Mouse (Mus musculus) thymus, postnatal 0 days (tissue): ENCODE results near the gene Tpmt. TPM values are rescaled to one million over a fixed set of nuclear protein-coding genes. Genes with fewer than 3 reads are reported as not detected.

ENCODE experiments used
- DNase-seq: peaks from one replicate; pipeline ENCODE4 v3.0.0-alpha.2; 2015; ENCODE audit warnings: low spot score
- polyA plus RNA-seq: library from polyadenylated mRNA; unstranded; fragments of >200 nt; fragmentation: Nextera tagmentation; extraction: Ambion mirVana; gene quantifications from 2 replicates; pipeline ENCODE4 v1.2.1, GENCODE M21; 2015

The Tpmt gene
- 6.9 and 11.0 TPM in 2 replicates for polyA plus RNA-seq

DNA sequence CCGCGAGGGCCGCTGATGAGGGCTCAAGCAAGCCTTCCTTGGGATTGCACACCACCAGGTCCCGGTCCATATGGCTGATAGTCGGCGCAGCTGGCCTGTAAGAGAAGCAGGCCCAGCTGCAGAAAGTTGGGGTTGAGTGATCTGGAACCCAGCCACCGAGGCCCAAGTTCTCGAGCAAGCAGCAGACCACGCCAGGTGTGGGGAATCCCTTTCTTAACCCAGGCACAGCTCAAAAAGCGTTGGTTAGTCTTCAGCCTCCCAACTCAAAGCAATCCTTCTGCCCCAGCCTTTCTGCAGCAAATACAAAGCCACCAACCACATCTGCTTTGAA, at the start of gene Tpmt:
Gene Tpmt, minus strand, starts transcription at position 121 of the 331 bp plus-strand sequence.
- DNase-seq, result peak; percentile 39

DNA sequence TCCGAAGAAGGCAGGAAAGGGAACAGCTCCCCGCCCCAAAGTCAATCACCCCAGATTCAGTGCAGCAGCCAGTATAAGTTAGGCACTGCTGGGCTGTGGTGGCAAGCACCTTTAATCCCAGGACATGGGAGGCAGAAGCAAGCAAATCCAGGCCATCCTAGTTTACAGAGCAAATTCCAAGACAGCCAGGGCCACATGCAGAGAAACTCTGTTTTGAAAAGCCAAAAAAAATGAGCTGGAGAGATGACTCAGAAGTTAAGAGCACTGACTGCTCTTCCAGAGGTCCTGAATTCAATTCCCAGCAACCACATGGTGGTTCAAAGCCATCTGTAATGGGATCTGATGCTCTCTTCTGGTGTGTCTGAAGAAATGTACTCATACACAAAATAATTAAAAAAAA, 49.3 kb upstream of the Tpmt start:
- DNase-seq, result no peak

DNA sequence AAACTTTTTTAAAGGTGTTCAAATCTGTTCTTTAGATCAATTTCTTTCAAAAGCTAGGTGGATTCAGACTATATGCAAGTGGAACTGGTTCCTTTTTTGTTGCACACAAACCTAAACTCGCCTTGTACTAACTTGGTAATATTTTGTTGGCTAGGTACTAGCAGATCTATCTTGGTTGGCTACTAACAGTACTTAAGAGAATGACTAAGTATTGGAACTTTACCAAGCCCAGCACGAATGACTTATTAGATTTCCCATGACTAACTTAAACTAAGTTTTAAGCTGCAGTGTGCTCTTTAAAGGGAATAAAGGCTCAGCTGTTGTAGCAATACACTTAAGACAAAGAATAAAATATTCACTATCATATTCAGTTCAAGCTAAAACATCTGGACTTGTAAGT, 44.7 kb upstream of the Tpmt start:
- DNase-seq, result no peak

DNA sequence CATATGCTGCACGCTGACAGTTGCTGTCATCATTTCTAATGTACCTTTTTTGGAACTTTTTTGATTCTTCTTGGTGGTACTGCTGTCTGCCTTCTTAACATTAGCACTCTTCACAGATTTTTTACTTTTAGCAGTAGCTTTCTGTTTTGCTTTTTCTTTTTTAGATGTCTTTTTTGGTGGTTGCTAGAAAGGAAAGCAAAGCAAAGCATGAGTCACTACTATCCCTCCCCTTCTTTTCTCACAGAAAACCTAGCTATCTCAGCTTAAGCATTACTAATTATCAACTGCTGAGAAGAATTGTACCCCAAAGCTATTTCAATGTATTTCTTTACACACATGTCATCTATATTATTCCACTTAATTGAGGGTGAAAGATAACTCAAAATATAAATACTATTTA, 43.9 kb upstream of the Tpmt start:
- no peak for DNase-seq

DNA sequence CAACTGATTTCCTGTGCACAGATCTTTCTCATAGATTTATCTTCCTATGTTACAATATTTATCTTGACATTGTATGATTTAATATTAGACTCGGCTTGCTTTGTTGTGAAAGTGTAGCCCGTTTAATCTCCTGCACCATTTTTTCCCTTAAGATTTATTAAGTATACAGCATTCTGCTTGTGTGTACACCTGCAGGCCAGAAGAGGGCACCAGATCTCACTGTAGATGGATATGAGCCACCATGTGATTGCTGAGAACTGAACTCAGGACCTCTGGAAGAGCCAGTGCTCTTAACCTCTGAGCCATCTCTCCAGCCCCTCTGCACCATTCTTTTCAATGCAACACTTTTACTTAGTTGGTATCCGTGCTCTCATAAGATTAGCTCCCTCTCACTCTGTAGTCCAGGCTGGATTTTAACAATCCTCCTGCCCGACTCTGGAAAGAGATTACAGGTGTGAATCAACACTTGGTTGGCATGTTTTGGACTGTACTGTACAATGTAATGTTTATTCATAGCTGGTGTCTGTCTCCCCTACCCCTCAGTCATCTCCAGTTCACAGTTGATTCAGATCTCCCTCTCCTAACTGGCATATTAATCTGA, 36.5 kb upstream of the Tpmt start:
- DNase-seq, result peak; percentile 26

DNA sequence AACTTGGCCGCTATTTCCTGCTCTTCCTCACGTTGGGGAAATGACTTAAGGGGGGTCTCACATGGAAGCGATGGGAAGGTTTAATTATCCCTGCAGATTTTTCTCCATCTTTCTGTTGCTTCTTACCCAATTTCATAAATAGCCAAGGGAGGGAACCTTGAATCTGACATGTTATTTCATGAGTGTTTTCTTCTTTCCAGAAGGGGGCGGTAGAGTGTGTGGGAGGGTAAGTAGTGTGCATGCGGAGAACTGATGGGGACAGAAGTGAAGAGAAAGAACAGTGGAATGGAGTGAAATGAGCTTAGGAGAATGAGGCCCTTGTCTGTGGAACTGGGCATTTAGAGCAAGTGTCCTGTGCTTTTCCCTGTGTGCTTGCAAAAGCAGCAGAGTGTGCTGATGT, 34.3 kb upstream of the Tpmt start:
- peak; percentile 13 for DNase-seq

DNA sequence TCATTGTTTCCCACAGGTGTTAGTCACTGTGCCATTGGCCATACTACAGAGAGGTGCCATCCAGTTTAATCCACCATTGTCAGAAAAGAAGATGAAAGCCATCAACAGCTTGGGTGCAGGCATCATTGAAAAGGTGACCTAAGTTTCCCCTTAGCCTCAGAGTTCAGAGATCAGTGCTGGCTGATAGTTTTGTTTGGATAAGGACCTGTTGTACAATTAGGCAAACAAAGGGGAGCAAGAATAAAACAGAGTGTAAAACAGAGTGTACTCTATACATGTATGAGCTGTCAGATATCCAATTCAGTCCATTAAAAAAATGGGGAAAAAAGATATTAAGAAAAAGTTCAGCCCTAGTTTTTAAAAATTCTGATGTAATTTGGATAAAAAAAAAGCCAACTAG, 32.8 kb upstream of the Tpmt start:
- no peak for DNase-seq

DNA sequence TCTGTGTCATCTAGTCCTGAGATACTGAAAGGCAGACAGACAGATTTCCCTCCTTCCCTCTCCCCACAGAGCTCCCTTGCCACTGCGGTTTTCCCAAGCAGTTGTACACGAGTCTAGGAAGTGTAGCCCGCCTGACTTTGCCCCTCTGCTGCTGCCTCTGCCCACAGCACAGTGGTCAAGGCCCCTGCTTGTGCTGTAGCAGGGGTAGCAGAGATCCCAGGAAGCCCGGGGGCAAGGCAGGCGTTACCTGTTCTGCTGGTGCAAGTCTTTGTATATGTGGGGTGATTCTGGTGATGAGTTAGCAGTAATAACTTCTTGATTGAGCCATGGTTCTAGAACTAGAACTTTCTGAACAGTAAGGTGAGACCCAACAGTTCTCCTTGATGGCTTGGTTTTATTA, 31.6 kb upstream of the Tpmt start:
- DNase-seq, result no peak

DNA sequence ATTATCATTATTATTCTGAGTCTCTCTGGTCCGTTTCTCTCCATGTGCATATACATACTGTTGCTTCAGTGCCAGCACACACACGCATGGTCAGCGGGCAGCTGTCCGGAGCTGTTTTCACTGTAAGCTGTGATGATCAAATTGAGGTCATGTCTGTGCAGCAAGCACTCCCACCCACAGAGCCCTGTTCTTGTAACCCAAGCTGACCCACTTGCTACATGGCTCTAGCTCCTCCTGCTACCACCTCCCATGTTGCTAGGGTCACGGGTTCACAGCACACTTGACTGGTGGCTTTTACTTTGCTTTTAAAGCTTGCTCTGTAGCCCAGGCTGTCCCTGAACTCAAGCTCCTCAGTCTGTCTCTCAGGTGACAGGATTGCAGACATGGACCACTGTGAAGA, 27.9 kb upstream of the Tpmt start:
- no peak for DNase-seq

DNA sequence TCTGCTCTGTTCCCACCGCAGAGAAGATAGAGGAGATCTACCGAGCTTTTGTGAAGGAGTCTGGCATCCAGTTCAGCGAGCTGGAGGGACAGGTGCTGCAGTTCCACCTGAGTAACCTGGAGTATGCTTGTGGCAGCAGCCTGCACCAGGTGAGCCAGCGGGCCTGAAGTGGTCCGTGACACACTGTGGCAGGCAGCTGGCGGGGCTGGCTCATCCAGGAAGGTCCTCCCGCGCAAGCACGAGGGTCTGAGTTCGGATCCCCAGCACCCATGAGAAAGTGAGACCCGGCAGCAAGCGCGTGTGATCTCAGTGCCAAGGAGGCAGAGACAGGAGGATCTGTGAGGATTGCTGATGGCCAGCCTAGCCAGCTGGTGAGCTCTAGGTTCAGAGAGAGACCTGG, 27.3 kb upstream of the Tpmt start:
- no peak for DNase-seq

DNA sequence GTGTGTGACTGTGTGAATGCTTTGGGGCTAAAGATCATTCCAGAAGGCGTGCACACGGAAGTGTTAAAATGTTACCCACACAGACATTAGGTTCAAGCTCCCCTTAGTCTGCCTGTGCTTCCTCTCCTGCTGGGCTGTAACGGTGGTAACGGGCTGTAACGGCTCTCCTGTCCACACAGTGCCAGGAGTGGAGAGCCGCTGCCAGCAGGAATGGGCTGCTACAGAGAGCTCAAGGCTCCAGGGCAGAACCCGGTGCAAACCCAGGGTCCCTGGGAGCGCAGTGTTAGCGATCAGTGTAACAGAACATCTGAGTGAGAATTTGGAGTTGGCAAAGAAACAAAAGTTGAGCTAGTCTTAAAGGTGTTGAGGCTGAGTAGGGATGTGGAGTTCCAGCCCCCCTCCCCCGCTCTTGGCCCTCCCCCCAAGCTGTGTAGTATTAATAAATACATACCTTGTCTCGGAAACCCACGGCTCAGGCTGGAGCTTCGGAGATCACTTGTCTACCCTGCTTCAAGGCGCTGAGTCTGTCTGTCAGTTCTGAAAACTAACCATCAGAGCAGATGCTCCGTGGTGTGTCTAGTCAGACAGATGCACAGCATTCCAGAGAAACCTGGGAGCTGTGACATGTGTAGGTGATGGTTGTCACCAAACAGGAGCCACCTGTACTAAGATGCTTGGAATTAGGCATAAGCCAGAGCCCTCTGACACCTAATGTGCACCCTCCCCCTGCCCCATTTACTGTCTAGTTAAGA, 26.0 kb upstream of the Tpmt start:
- no peak for DNase-seq

DNA sequence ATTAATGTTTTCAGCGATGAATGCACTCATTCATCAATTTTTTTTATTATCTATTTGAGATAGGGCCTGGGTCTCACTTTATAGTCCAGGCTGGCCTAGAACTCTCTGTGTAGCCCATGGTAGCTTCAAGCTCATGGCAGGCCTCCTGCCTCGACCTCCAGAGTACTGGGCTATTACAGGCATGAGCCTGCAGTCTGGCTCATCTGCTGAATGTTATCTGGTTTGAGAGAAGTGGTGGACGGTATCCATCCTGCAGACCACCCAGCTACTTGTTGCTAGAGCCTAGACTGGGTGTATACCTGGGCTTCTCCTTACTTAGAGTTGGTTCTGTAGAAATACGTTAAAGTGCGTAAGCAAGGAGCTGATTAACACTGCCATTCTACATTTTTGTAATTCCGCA, 22.5 kb upstream of the Tpmt start:
- no peak for DNase-seq

DNA sequence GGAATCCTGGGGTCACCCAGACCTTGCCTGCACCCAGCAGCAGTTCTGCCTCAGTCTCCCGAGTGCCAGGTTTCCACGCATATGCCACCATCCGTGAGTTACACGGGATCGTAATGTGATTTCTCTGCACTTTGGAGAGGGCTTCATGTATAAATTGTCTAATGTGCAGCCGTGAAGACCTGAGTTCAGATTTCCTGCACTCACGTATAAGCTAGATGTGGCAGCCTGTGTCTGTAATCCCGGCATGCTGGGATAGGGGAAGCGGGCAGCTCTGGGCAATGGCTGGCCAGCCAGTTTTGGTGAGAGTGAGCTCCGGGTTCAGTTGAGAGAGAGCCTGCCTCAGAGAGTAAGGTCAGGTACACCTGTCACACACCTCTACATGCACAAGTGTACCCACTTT, 22.0 kb upstream of the Tpmt start:
- no peak for DNase-seq

DNA sequence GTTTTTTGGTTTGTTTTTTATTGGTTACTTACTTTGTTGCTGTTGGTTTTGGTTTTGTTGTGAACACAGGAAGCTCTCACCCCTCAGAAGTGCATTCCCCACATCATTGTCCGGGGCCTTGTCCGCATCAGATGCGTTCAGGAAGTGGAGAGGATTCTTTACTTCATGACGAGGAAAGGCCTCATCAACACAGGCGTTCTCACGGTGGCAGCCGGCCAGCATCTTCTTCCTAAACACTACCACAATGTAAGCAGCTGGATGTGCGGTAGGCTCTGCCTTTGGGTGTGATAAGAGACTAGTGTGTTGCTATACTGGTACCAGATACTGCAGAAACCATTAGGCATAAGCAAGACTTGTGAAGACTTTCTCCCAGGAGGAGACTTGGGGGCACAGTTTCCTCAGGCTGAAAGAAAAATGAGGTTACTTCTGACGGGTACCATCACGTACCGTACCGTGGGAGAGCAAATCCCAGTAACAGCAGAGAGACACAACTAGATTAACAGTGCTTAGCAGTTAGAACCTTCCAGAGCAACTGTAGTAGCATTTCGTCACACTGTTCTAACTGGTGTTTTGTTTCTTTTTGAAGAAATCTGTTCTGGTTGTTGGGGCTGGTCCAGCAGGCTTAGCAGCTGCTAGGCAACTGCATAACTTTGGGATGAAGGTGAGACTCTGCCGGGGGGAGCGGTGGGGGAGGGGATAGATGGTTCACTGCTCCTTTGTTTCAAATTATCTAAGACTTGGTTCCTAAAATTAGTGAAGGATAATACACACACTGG, 19.6 kb upstream of the Tpmt start:
- DNase-seq, result no peak

DNA sequence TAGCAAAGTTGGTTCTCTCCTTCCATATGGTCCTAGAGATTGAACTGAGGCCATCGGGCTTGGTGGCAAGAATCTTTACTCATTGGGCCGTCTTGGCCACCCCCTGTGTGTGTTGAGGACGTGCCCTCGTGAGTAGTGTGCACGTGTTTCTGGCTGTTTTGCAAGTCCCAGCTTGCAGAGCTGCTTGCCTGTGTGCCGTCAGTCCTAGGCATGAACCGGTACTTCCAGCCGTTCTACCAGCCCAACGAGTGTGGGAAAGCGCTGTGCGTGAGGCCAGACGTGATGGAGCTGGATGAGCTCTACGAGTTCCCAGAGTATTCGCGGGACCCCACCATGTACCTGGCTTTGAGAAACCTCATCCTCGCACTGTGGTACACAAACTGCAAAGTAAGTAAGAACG, 18.2 kb upstream of the Tpmt start:
- DNase-seq, result no peak

DNA sequence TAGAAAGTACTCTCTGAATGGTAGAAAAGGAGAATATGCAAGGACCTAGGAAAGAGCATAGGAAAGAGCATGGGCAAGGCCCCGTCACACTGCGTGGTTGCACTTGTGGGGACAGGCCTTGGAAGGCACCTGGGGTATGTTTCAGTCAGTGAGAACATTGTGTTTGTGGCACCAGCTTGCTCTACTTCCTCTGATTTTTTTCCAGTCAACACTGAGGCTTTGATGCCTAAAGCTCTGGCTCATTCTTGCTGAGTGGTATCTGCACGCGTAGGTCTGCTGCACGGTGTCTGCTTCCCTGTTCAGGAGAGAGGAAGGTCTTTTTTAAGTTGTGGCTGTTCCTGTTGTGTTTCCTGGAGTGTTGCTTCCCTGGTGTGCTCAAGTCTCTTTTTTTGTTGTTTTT, 12.2 kb upstream of the Tpmt start:
- peak; percentile 71 for DNase-seq

DNA sequence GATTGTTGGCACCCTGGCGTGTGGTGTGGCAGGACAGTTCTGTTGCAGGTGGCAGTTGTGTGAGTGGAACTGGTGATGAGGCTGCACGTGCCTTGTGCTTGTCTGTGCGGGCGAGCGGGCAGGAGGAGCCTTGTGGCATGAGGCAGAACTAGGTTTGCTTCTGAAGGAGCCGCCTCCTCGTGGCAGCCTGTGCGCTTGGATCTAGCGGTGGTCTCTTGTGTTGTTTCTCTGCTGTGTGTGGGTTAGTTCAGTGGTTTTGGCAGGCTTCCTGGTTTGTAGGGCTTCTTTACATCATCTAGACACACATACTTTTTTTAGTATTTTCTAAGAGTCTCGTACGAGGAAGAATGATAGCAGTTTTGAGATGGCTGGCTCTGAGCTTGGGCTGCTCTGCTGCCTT, 11.6 kb upstream of the Tpmt start:
- peak; percentile 83 for DNase-seq

DNA sequence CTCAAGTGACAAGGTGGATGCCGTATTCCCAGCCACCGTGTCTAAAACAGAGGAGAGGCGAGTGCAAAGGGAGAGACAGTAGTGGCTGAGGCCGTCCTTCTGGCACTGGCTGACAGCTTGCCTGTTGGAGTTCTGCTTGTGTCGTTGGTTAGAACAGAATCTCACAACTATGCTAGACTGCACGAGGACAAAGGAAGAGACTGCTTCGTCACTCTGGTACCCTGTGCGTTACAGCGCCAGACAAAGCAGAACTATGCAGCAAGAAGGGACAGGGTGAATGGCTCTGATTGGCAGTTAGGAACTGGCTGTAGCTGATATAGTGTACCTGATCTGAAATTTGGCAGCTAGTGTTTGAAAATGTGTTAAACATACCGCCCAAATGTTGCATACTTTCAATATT, 9.4 kb upstream of the Tpmt start:
- DNase-seq, result no peak

DNA sequence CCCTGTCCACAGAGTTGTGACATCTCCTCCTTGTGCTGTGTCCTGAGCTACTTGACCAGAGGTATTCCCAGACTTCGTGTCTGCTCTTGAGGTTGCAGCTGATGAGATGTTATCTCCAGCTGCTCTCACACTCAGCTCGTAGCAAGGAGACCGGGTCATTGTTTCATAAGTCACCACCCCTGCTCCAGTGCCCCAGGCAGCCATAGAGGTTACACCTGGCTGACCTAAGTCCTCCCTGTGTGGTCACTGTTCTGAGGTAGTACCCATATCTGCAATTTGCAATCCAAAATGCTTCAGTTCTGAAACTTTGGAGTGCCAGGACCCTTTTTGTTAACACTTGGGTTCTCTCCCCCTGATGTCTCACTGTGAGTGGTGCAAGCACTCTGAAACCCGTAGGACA, 5.5 kb upstream of the Tpmt start:
- DNase-seq, result no peak

DNA sequence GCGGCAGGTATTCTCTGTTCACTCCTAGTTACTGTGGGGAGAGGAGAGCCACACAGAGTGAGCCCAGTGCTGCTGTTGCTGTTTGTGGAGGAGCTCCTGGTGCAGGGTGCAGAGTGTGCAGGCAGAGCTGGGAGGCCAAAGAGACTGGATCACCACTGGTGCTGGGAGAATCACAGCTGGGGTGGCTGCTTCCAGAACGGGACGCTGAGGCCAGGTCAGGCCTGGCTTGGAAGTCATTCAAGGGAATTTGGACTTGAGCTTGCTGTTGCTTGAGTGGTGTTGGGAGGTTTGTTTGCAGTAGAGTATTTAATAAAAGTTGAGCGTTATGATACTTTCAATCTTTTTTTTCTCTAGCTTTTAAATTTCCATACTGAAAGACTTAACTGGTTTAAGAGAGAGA, 3.5 kb upstream of the Tpmt start:
- DNase-seq, result no peak

DNA sequence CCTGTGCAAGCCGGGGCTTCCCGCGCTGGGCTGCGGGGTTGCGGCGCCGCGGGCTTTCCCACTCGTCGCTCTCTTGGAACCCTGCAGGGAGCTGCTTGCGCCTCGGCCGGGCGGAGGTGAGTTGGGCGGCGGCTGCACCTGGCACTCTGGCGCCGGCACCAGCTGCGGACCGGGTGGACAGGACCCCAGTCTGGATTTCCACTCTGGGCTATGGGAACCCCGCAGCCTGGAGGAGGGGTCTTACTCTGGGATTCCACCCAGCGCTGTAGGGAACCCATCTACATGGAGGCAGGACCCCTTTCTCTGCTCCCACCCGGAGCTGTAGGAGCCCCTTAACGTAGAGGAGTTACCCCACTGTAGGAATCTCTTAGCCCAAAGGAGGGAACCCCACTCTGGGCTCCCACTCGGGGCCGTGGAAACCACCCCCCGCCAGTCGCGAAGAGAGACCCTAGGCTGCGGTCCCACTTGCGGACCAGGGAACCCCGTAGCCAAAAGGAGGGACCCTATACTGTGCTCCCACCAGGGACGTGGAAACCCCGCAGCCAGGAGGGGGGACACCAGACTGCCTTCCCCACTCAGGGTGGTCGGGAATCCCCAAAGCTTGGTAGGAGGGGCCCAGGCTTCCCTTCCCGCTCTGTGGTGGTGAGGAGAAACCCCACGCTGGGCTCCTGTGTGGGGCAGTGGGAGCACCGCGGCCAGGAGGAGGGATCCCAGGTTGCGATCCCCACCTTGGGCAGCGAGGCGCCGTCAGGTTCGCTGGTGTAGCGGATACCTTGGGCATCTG, 512 bp downstream of the Tpmt start:
- no peak for DNase-seq
